Mouse (Mus musculus) gastrocnemius, postnatal 36 days (tissue): ENCODE measurements around the gene Tcf7l1. TPM values are rescaled to one million over a fixed set of nuclear protein-coding genes. Genes with fewer than 3 reads are reported as not detected.

Source experiments
- DNase-seq, 2 experiments: peaks; one replicate each; pipeline ENCODE4 v3.0.0; 2022
- intact Hi-C: fragments of 180-260 bp; cut with DNase I; formaldehyde crosslinking; loops from one replicate; pipeline ENCODE4 v1.15.1; 2025
- total RNA-seq, 2 experiments: library from RNA; stranded (reverse); gene quantifications; 2 replicates each; pipeline ENCODE4 v1.2.3; 2021

The Tcf7l1 gene
- total RNA-seq, 2 experiments from 2014 or later: 4.0 to 5.7 TPM

GRCm38 (mm10) chr6:72677510-72678220, 111.4 kb downstream of the Tcf7l1 start:
- intact Hi-C loops: no loop called here
- DNase-seq: no peak

GRCm38 (mm10) chr6:72677079-72677478, 112.0 kb downstream of the Tcf7l1 start:
- intact Hi-C loops: no loop called here
- no peak for DNase-seq

- intact Hi-C loops: loop anchor here (1.0 kb wide), 1 partner anchor 113 kb away; the partner anchor contains the start of gene Tcf7l1
- DNase-seq: no peak
Measured at GRCm38 (mm10) chr6:72676376-72676775, 112.7 kb downstream of the Tcf7l1 start.

GRCm38 (mm10) chr6:72673751-72674150, 115.3 kb downstream of the Tcf7l1 start:
- intact Hi-C loops: no loop called here
- no peak for DNase-seq

GRCm38 (mm10) chr6:72671129-72671528, 117.9 kb downstream of the Tcf7l1 start:
- DNase-seq: no peak
- intact Hi-C loops: no loop called here

- intact Hi-C loops: loop anchor here (2.0 to 5.0 kb wide), 2 partner anchors 35 to 838 kb away; no protein-coding TSS in a partner anchor
- peak; percentile 52 to 68 for DNase-seq
Measured at GRCm38 (mm10) chr6:72667021-72667420, 122.0 kb downstream of the Tcf7l1 start.

GRCm38 (mm10) chr6:72664290-72664689, 124.8 kb downstream of the Tcf7l1 start:
- DNase-seq: no peak
- intact Hi-C loops: no loop called here

- intact Hi-C loops: no loop called here
- DNase-seq: peak in 1 of 2 experiments; percentile 14
Measured at GRCm38 (mm10) chr6:72663000-72663399, 126.1 kb downstream of the Tcf7l1 start.

GRCm38 (mm10) chr6:72660391-72660720, 128.7 kb downstream of the Tcf7l1 start:
- no peak for DNase-seq
- intact Hi-C loops: no loop called here

- intact Hi-C loops: no loop called here
- peak in 1 of 2 experiments; percentile 13 for DNase-seq
Measured at GRCm38 (mm10) chr6:72659717-72660390, 129.2 kb downstream of the Tcf7l1 start.

GRCm38 (mm10) chr6:72658006-72658405, 131.0 kb downstream of the Tcf7l1 start:
- intact Hi-C loops: no loop called here
- DNase-seq: no peak

- intact Hi-C loops: no loop called here
- DNase-seq: no peak
Measured at GRCm38 (mm10) chr6:72656053-72656442, 133.0 kb downstream of the Tcf7l1 start.

GRCm38 (mm10) chr6:72655309-72656052, 133.6 kb downstream of the Tcf7l1 start:
- peak; percentile 43 to 58 for DNase-seq

GRCm38 (mm10) chr6:72654355-72654754, 134.7 kb downstream of the Tcf7l1 start:
- intact Hi-C loops: no loop called here
- no peak for DNase-seq

More at GRCm38 (mm10) chr6:72655309-72656052, 133.6 kb downstream of the Tcf7l1 start:
- intact Hi-C loops: no loop called here

GRCm38 (mm10) chr6:72653419-72653818, 135.6 kb downstream of the Tcf7l1 start:
- intact Hi-C loops: no loop called here
- peak; percentile 22 to 62 for DNase-seq

- DNase-seq: no peak
- intact Hi-C loops: no loop called here
Measured at GRCm38 (mm10) chr6:72650338-72650851, 138.7 kb downstream of the Tcf7l1 start.

- DNase-seq: no peak
- intact Hi-C loops: no loop called here
Measured at GRCm38 (mm10) chr6:72648002-72648595, 141.0 kb downstream of the Tcf7l1 start.

GRCm38 (mm10) chr6:72647383-72647820, 141.7 kb downstream of the Tcf7l1 start:
- intact Hi-C loops: no loop called here
- peak; percentile 51 to 57 for DNase-seq

GRCm38 (mm10) chr6:72645364-72645763, 143.7 kb downstream of the Tcf7l1 start:
- intact Hi-C loops: no loop called here
- no peak for DNase-seq

GRCm38 (mm10) chr6:72644576-72644975, 144.5 kb downstream of the Tcf7l1 start:
- intact Hi-C loops: no loop called here
- DNase-seq: no peak
